Mouse (Mus musculus) CD4-positive, CD25-positive, alpha-beta regulatory T cell (primary cell): ENCODE measurements around the gene Fbxl15. TPM values are rescaled to one million over a fixed set of nuclear protein-coding genes. Genes with fewer than 3 reads are reported as not detected.

Experiments used
- polyA plus RNA-seq: library from polyadenylated mRNA; unstranded; fragments of 100-300 nt; shearing (Covaris generic); gene quantifications from one replicate; pipeline ENCODE4 v1.2.1, GENCODE M21; 2017

The Fbxl15 gene
- 12.5 TPM for polyA plus RNA-seq

DNA sequence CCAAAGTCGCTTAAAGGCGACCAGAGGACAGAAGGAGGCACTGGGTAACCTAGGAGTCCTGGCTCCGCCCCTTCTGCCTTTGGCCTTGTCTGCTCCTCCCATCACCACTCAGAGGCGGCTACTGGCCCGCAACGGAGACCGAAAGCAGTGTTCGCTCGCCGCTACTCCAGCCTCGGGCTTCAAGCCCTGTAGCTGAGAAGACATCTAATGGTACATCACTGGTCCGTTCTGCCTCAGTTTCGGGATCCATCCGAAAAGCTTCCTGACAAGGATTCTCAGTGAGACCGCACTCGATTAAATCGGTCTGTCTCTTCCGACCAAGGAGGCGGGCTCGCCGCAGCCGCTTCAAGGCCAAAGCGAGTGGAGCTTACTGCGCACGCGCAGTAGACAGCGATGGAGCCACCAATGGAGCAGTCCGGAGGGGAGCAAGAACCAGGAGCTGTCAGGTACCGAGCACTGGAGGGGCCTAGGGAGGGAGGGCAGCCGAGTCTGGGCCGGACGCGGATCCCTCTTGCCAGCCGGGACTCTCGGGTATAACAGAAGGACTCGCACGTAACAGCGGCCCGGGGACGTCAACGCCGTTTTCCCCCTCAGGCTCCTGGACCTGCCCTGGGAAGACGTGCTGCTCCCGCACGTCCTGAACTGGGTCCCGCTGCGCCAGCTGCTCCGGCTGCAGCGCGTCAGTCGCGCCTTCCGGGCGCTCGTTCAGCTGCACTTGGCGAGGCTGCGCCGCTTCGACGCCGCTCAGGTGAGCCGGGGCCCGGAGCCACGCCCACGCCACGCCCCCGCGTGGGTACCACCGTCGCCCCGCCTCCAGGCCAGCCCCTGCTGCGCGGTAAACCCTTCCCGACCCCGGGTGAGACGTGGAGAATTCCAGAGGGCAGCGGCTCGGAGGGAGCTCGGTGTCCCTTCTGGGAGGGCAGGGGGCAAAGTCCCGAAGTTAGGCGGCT lies at the start of gene Fbxl15:
Gene Fbxl15 (plus strand): TSS at position 104 of the 950 bp plus-strand sequence.

GRCm38 (mm10) chr19:46304216-46304841 lies 23.7 kb upstream of the Fbxl15 start, which contains the start of gene Nfkb2:
Gene Nfkb2 (plus strand): TSS chr19:46304320.

GRCm38 (mm10) chr19:46326756-46327305 lies 1.2 kb upstream of the Fbxl15 start, which contains the start of gene Psd:
Gene Psd (minus strand): TSS chr19:46327156.

DNA sequence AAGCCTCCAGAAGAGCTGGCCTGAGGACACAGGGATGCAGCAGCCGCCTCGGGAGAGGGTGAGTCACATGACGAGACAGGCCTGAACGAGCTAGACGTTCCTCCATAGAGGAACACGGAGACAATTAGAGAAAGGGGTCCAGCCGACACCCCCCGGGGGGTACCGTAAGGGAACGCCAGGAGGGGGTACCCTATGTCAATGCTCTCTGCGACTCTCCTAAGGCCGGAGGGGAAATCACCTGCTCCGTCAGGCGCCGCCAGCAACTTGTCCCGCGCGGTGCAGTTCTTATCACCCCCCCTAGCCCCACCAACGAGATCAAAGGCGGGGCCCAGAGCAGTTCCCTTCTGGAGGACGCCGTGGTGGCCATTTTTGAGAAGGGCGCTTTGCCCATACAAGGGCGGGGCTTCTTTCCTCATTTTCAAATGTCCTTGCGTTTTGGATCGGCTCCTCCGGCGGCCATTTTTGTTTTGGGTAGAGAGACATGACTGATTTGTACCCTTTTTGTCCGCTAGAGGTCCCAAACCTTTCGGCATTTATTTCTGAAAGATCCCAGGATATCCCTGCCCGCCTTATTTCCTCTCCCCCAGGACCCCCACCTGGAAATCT lies 10.4 kb downstream of the Fbxl15 start, which contains the start of gene Cuedc2:
Gene Cuedc2 (minus strand): TSS at position 372 of the 606 bp plus-strand sequence.

GRCm38 (mm10) chr19:46350168-46350932 lies 22.4 kb downstream of the Fbxl15 start, which contains the start of gene 2310034G01Rik:
Gene 2310034G01Rik (minus strand): TSS chr19:46350302.

Other genes starting within 250 kb of the Fbxl15 start
- not detected for gene Elovl3, start 196.3 kb upstream of the Fbxl15 start, polyA plus RNA-seq
- not detected for gene Pitx3, start 179.9 kb upstream of the Fbxl15 start, polyA plus RNA-seq
- gene Gbf1, start 175.7 kb upstream of the Fbxl15 start, polyA plus RNA-seq: 55.6 TPM
- gene Nfkb2, start 23.9 kb upstream of the Fbxl15 start, polyA plus RNA-seq: 93.7 TPM
- 5.4 TPM for gene Psd, start 1.0 kb upstream of the Fbxl15 start, polyA plus RNA-seq
- gene Cuedc2, start 10.5 kb downstream of the Fbxl15 start, polyA plus RNA-seq: 54.5 TPM
- 5.9 TPM for gene Mfsd13a, start 12.9 kb downstream of the Fbxl15 start, polyA plus RNA-seq
- 0.13 TPM for gene 2310034G01Rik, start 22.1 kb downstream of the Fbxl15 start, polyA plus RNA-seq
- 106 TPM for gene Actr1a, start 67.6 kb downstream of the Fbxl15 start, polyA plus RNA-seq
- gene Sufu, start 68.7 kb downstream of the Fbxl15 start, polyA plus RNA-seq: 40.6 TPM
- gene Trim8, start 173.5 kb downstream of the Fbxl15 start, polyA plus RNA-seq: 124 TPM
- 16.9 TPM for gene Arl3, start 245.0 kb downstream of the Fbxl15 start, polyA plus RNA-seq
- gene Sfxn2, start 245.2 kb downstream of the Fbxl15 start, polyA plus RNA-seq: 14.2 TPM